Mouse (Mus musculus) liver, embryonic 14.5 days (tissue): ENCODE measurements around the gene Smarcad1.

Source experiments
- CTCF ChIP-seq: IDR thresholded peaks from 2 replicates; pipeline ENCODE4 v1.5.1; 2016; ENCODE audit warnings: antibody characterized with exemption, low read depth, control low read depth
- EP300 ChIP-seq: IDR thresholded peaks from 2 replicates; pipeline ENCODE4 v1.6.1; 2016; ENCODE audit warnings: antibody characterized with exemption, low read depth

- TF ChIP-seq CTCF (no peak), EP300 (no peak)
Observed at GRCm38 (mm10) chr6:65011444-65011990, 30.9 kb upstream of the Smarcad1 start.
